In the genomic region with DNA sequence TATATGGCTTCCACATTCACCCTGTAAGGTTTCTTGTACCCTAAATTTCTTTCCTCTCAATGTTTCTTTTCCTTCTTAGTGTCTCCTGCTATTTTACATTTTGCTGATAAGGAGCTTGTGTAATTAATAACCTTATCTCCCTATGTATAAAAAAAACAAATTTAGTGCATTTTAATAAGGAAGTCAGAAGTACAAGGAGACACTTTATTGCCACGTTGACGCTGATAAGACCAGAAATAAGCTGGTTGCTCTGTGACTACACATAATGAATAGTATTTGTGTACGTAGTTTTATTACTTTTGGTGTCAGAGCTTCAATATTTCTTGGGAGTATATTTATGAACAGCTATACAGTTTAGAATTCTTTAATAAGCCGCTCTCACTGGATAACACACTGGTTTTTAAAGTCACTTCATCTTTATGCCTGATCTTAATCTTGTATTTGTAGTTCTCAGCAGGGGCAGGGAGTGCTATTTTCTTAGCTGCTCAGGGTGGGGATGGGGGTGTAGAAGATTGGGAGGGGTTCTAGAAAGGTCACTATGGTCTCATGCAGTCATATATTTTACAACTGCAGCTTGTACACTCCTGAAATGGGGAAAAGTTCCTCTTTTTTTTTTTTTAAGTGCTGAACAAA, we compare ENCODE assay signal across 10 mouse cellular contexts.
"Had no signal": no experiment of that assay in that cellular context is flagged by ENCODE, and none has a peak within 500 bp of the region (broad histone marks: within the 10 kb centered on the region; RNA-seq: fewer than 3 reads in every experiment).

No protein-coding gene starts in this region.

- H3K36me3 ChIP-seq: limb, embryonic 15.5 days; liver, embryonic 12.5 days; lung, embryonic 15.5 days; neural tube, embryonic 15.5 days; stomach, embryonic 15.5 days had no signal

- H3K9me3 ChIP-seq: limb, embryonic 15.5 days; liver, embryonic 12.5 days; lung, embryonic 15.5 days; neural tube, embryonic 15.5 days; stomach, embryonic 15.5 days had no signal

- H3K4me3 ChIP-seq: left cerebral cortex, adult 2 months; limb, embryonic 15.5 days; liver, embryonic 12.5 days; lung, embryonic 15.5 days; myocyte; neural tube, embryonic 15.5 days; stomach, embryonic 15.5 days had no signal

- H3K4me2 ChIP-seq: limb, embryonic 15.5 days; liver, embryonic 12.5 days; lung, embryonic 15.5 days; neural tube, embryonic 15.5 days; stomach, embryonic 15.5 days had no signal

- H3K27ac ChIP-seq: left cerebral cortex, adult 2 months; limb, embryonic 15.5 days; liver, embryonic 12.5 days; stomach, embryonic 15.5 days had no signal

- H3K9ac ChIP-seq: limb, embryonic 15.5 days; liver, embryonic 12.5 days; lung, embryonic 15.5 days; neural tube, embryonic 15.5 days; stomach, embryonic 15.5 days had no signal

- DNase-seq: kidney, postnatal 25 days; lung, postnatal 14 days; midbrain, embryonic 14.5 days had no signal

- H3K27me3 ChIP-seq: limb, embryonic 15.5 days; lung, embryonic 15.5 days; neural tube, embryonic 15.5 days; stomach, embryonic 15.5 days had no signal
